Mouse (Mus musculus) megakaryocyte, embryonic 14.5 days (primary cell): ENCODE data around the gene Slc8b1.

Experiments
- FLI1 ChIP-seq: IDR thresholded peaks from 2 replicates; pipeline ENCODE4 v1.6.1; 2012; ENCODE audit warnings: low read length, inconsistent platforms, mixed read lengths
- GATA1 ChIP-seq: IDR thresholded peaks from 3 replicates; pipeline ENCODE4 v1.6.1; 2012; ENCODE audit warnings: mixed read lengths, low read length, inconsistent platforms, borderline replicate concordance

DNA sequence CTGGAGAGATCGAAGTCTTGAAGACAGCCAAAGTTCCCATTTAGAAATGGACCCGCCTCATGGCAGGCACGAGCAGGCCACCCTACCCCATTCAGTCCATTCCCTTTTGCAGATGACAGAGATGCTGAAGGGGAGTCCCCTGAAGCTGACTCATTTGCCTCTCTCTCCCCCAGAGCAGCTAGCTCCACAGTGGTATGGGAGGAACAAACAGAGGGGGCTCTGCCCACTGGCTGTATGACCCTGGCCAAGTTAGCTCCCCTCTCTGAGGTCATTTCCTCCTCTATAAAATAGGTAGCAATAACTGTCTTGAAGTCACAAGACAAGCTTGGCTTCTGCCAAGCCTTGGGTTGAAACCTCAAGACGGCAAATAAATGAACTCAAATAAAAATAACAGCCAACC is 72.5 kb downstream of the Slc8b1 start:
- no peak for TF ChIP-seq FLI1
- TF ChIP-seq GATA1: no peak
